Mouse (Mus musculus) embryo, embryonic 9.5 days (tissue): ENCODE results near the gene Ccnf.
A peak's percentile ranks its signal among the peaks of the same experiment; 100 is the strongest.

Source experiments
- DNase-seq: peaks from one replicate; pipeline ENCODE4 v3.0.0-alpha.2; 2017; ENCODE audit errors: extremely low spot score

Gene Ccnf

GRCm38 (mm10) chr17:24224741-24225140, 26.5 kb downstream of the Ccnf start:
- no peak for DNase-seq

GRCm38 (mm10) chr17:24223513-24223912, 27.8 kb downstream of the Ccnf start:
- DNase-seq = no peak

- no peak for DNase-seq
Observed at GRCm38 (mm10) chr17:24222653-24223052, 28.6 kb downstream of the Ccnf start.

GRCm38 (mm10) chr17:24220435-24221411, 30.6 kb downstream of the Ccnf start, which contains the start of gene Tedc2:
Tedc2 (minus strand) TSS chr17:24220851.
- peak; percentile 95 for DNase-seq

GRCm38 (mm10) chr17:24216836-24217235, 34.4 kb downstream of the Ccnf start:
- peak; percentile 21 for DNase-seq

GRCm38 (mm10) chr17:24213186-24213585, 38.1 kb downstream of the Ccnf start:
- no peak for DNase-seq

- DNase-seq = no peak
Observed at GRCm38 (mm10) chr17:24212441-24213018, 38.8 kb downstream of the Ccnf start.

- peak; percentile 75 for DNase-seq
Observed at GRCm38 (mm10) chr17:24211631-24212440, 39.4 kb downstream of the Ccnf start.

- DNase-seq = no peak
Observed at GRCm38 (mm10) chr17:24210591-24210990, 40.7 kb downstream of the Ccnf start.

- DNase-seq = no peak
Observed at GRCm38 (mm10) chr17:24209916-24210240, 41.4 kb downstream of the Ccnf start.

- peak; percentile 86 for DNase-seq
Observed at GRCm38 (mm10) chr17:24209043-24209915, 42.0 kb downstream of the Ccnf start, which contains the start of gene Ntn3. Ntn3 (minus strand) TSS chr17:24209531.

- DNase-seq = peak; percentile 69
Observed at GRCm38 (mm10) chr17:24208641-24209042, 42.6 kb downstream of the Ccnf start.

GRCm38 (mm10) chr17:24207768-24208640, 43.3 kb downstream of the Ccnf start:
- DNase-seq = peak; percentile 9

GRCm38 (mm10) chr17:24206451-24207351, 44.6 kb downstream of the Ccnf start:
- DNase-seq = peak; percentile 52

- DNase-seq = no peak
Observed at GRCm38 (mm10) chr17:24205908-24206361, 45.3 kb downstream of the Ccnf start.

GRCm38 (mm10) chr17:24205284-24205888, 45.9 kb downstream of the Ccnf start, which contains the start of gene Tbc1d24:
Tbc1d24 (minus strand) TSS chr17:24205562.
- peak; percentile 94 for DNase-seq

- peak; percentile 10 for DNase-seq
Observed at GRCm38 (mm10) chr17:24204846-24205245, 46.4 kb downstream of the Ccnf start.
